Mouse (Mus musculus): ENCODE measurements around the gene Olfr1160.
"Not testable (repeated sequence)": the region's sequence is repeated elsewhere in the genome, so short reads cannot be mapped to it uniquely, and the experiment has no call there.

The Olfr1160 gene

GRCm38 (mm10) chr2:88007515-88008318, at the start of gene Olfr1160:
Olfr1160 (minus strand) TSS chr2:88008268.
- CTCF ChIA-PET: no interaction called here
- POLR2A ChIA-PET: no interaction called here

GRCm38 (mm10) chr2:88051029-88051428, 43.0 kb upstream of the Olfr1160 start, which contains the start of gene Olfr1162:
Olfr1162 (minus strand) TSS chr2:88051129.
- CTCF ChIA-PET: no interaction called here

GRCm38 (mm10) chr2:88037599-88037998, 29.5 kb upstream of the Olfr1160 start, which contains the start of gene Olfr73:
Olfr73 (minus strand) TSS chr2:88037699.
- POLR2A ChIA-PET: no interaction called here
- CTCF ChIA-PET: no interaction called here

More at GRCm38 (mm10) chr2:88051029-88051428, 43.0 kb upstream of the Olfr1160 start, which contains the start of gene Olfr1162:
- POLR2A ChIA-PET: no interaction called here

- CTCF ChIA-PET, POLR2A ChIA-PET: not testable (repeated sequence)
These were observed 14.4 kb upstream of the Olfr1160 start, which contains the start of gene Olfr1161 for GRCm38 (mm10) chr2:88022474-88022873. Olfr1161 (plus strand) TSS chr2:88022774.

- POLR2A ChIA-PET: no interaction called here
- CTCF ChIA-PET: no interaction called here
These were observed 18.3 kb downstream of the Olfr1160 start, which contains the start of gene Olfr1158 for GRCm38 (mm10) chr2:87989813-87990212. Olfr1158 (plus strand) TSS chr2:87990113.

- CTCF ChIA-PET: no interaction called here
- POLR2A ChIA-PET: no interaction called here
These were observed 33.5 kb downstream of the Olfr1160 start, which contains the start of gene Olfr74 for GRCm38 (mm10) chr2:87974563-87974962. Olfr74 (minus strand) TSS chr2:87974663.

- ChIA-PET POLR2A (no interaction called here), CTCF (no interaction called here)
These were observed 39.9 kb downstream of the Olfr1160 start, which contains the start of gene Olfr1157 for GRCm38 (mm10) chr2:87968199-87968598. Olfr1157 (minus strand) TSS chr2:87968299.

GRCm38 (mm10) chr2:87953000-87953399, 55.1 kb downstream of the Olfr1160 start, which contains the start of gene Olfr1156:
Olfr1156 (minus strand) TSS chr2:87953100.
- ChIA-PET CTCF (no interaction called here), POLR2A (no interaction called here)
